Mouse (Mus musculus): ENCODE measurements at regions not wholly inside any gene's neighbourhood (a gene's known extent, or its start where the extent isn't known, plus 50 kb on each side); places are given as distances from the start of the nearest gene placed in this dataset.

GRCm38 (mm10) chr3:68758609-68759008 is 68.2 kb downstream of the Il12a start:
- no peak for DNase-seq (ENCODE audit: low read depth)

DNA sequence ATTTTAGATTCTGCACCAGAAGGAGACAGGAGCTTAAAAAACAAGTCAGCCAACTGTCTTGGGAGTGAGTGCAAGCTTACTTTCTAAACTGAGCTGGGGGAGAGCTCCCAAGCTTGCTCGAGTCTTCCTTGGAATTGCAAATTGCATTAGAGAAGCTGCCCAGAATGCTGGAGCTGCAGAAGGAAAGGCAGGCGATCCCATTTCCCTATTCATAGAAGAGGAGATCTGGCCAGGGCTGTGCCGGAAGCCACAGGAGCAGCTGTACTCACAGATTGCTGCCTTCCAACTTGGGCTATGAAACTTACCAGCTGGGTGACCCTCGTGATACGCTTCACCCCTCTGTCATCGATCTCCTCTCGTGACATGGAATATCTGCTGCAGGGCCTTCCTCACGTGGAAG is 68.9 kb downstream of the Il12a start:
- no peak for DNase-seq (ENCODE audit: low read depth)

DNA sequence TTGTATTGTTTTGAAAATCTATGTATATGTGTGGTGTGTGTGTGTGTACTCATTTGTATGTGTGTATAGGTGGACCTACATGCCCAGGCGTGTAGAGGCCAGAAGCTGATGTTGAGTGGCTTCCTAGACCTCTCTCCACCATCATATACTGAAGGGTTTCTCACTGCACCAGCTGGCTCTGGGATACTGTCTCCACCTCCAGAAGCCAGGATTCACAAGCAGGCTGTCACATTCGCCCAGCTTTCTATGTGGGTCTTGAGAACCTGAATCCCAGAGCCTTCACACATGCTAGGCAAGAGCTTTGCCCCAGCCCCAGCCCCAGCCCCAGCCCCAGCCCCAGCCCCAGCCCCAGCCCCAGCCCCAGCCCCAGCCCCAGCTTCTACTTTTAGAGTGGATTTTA is 70.4 kb downstream of the Il12a start:
- DNase-seq (ENCODE audit: low read depth) = no peak

- no peak for DNase-seq (ENCODE audit: low read depth)
Observed at GRCm38 (mm10) chr3:68761242-68761625, 70.8 kb downstream of the Il12a start.

- DNase-seq (ENCODE audit: low read depth) = no peak
Observed at GRCm38 (mm10) chr3:68761626-68762331, 71.3 kb downstream of the Il12a start.

GRCm38 (mm10) chr3:68762988-68763387 is 72.5 kb downstream of the Il12a start:
- no peak for DNase-seq (ENCODE audit: low read depth)

DNA sequence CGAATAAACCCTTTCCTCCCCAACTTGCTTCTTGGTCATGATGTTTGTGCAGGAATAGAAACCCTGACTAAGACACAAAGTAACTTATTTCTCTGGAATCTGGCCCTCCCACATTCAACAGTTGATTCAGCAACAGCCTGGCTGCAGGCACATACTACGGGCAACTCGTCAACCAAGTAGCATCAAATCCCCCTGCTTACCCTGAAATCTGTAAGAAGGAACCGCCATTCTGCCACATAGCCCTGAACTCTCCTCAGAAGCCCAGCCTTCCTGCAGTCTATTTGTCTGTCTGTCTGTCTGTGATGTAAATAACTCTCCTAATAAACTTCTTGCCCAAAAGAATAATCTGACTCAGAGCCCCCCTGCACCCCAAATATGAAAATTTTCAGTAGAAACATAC is 73.9 kb downstream of the Il12a start:
- DNase-seq (ENCODE audit: low read depth) = no peak

DNA sequence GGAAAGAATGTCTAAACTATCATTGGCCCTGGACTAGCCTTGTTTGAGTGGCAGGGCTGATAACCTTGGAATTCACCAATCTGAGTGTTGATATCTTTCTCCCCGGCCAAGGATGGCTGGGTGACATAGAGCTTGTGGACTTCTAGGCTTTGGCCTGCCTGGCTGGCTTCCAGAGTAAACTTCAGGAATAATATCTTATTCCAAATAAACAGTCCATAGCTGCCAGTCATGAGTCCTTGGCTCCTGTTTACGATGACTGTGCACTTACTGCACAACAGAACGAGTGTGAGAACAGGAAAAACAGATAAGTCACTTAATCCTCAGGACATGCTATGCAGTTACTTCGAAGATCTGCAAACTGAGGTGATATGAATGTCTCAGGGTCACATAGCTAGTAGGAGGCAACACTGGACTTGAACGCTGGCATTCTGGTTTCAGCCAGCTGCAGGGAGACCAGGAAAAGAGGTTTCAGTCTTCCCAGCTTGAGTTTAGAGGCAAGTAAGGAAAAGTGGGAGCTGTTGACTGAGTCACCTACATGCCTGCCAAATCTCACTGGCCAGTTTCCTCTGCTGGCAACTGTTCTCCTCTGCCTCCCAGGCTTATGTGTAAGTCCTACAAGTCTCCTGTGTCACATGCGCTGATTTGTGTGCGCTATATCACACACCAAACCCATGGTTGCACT is 74.6 kb downstream of the Il12a start:
- DNase-seq (ENCODE audit: low read depth) = no peak

DNA sequence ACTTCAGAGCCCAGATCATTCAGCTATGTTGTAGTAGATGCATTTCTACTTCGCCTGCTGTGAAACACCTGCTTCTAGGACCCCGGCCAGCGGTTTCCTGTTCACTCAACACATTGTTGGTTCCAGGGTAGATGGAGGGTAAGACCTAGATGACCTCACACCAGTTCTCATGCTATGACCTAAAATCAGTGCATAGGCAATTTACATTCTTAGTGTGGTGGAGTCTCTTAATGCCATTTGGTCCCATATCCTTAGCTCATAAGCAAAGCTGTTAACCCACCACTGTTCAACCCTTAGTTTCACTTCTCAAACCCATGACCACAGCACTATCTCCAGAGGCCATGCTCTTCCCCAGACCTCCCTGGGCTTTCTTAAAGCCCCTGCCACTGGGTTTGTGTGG is 81.1 kb downstream of the Il12a start:
- DNase-seq (ENCODE audit: low read depth) = no peak

GRCm38 (mm10) chr3:68777801-68778200 is 87.4 kb downstream of the Il12a start:
- DNase-seq (ENCODE audit: low read depth) = no peak

DNA sequence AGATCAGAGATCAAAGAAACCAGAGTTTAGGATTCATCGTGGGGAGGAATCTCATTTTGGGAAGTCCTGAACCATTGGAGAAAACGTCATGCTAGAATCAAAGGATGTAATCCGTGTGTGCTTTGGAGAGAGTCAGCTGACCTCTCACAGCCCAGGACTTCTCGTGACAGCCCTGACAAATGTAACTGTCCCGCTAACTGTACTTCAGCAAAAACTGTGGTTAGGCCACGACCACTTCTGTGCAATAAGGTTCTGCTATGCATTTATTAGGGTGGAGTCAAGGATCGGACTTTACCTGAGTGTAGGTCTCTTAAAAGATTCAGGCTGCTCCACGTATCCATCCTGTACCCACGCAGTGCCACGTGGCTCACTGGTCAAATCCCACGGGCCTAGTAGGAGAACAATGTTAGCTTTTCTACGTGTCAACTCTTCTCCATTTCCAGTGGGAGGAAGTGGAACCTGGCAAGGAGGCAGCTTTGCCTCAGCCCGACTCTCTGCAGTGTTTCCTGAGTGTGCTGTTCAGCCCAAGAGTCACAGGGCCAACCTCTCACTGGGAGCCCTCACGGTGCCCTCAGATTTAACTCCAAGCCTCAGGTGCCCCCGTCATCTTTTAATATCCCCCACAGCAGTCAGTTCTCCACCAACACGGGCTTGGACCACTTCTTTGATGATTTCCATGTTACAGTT is 88.1 kb downstream of the Il12a start:
- no peak for DNase-seq (ENCODE audit: low read depth)

- no peak for DNase-seq (ENCODE audit: low read depth)
Observed at GRCm38 (mm10) chr3:68780843-68781242, 88.5 kb upstream of the 1110032F04Rik start.

DNA sequence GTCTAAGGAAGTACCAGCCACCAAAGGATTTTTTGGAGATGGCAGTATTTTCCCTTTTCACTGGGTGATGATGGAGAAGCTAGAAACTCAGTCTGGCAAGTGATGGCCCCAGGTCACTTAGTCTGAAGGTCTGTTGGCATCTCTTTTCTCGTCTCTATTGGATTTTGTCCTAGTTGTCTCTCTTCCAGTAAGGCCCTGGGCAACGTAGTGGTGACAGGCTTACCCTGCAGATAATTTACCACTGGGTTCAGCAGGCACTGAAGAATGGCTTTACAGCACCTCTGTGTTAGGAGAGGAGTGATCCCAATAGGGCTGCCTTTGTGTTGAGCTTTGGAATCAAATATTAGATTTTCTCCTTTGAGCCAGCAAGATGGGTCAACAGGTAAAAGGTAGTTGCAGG is 87.9 kb upstream of the 1110032F04Rik start:
- no peak for DNase-seq (ENCODE audit: low read depth)

DNA sequence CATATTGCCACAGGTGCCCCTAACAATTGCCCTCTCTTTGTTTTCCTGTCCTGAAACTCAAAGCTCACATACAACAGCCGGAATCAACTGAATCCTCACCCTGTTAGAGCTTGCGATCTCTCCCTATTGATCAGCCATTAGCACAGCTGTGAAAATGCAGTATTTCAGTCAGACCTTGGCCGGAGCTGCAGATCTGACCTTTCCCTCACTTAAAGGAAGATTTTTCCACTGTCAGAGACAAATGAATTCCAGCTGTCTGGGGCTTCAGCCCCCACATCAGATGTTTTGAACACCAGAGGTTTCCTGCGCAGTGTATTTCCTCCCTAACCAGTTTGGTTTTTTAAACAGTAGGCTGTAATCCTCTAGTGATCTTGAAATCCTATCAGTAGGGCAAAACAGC is 87.0 kb upstream of the 1110032F04Rik start:
- DNase-seq (ENCODE audit: low read depth) = no peak

- no peak for DNase-seq (ENCODE audit: low read depth)
Observed at GRCm38 (mm10) chr3:68783666-68784416, 85.5 kb upstream of the 1110032F04Rik start.

GRCm38 (mm10) chr3:68786771-68787170 is 82.6 kb upstream of the 1110032F04Rik start:
- DNase-seq (ENCODE audit: low read depth) = no peak

DNA sequence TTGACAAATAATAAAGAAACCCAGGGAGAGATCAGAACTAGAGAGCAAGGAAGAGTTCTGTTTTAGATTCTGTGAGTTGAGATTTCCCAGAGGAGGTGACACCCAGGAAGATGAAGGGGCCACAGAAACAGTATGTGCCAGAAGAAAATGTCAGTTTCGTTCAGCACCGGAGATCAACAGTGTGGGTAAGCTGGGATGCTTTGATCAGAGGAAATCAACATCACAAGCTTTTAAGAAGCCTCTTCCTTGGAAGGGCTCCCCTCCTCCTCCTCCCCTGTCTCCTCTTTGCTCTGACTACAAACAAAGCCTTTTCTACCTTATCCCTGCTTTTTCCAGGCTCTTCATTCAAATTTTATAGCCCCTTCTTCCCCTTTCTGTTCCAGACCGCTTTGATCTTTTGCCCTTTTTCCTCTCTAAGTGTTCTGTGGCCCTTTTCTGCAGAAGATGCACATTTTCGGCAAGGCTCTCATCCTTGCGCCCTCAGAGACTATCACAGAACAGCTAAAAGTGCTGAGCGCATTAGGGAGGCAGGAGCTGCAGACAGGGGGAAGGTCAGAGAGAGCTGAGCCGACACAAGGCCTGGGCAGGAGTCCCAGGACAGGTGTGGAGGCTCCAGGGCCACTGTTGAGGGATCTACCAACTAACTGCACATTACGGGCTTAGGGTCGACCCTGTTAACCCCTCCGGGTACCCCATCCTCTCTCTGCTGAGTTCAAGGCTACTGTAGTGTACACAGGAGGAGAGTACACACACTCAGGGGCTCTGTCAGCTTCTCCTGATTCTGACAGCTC is 81.8 kb upstream of the 1110032F04Rik start:
- DNase-seq (ENCODE audit: low read depth) = no peak

GRCm38 (mm10) chr3:68789491-68789890 is 79.9 kb upstream of the 1110032F04Rik start:
- DNase-seq (ENCODE audit: low read depth) = peak; percentile 45

DNA sequence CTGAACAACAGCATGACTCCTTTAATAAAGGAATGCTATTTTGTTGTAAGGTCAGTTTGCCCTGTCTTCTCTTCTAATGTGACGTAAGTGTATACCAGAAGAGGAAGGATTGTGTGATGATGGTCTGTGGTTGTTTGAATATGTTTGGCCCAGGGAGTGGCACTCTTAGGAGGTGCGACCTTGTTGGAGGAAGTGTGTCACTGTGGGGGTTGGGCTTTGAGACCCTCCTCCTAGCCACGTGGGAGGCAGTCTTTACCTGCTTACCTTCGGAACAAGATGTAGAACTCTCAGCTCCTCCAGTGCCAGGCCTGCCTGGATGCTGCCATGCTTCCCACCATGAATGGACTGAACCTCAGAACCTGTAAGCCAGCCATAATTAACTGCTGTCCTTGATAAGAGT is 78.9 kb upstream of the 1110032F04Rik start:
- DNase-seq (ENCODE audit: low read depth) = no peak

DNA sequence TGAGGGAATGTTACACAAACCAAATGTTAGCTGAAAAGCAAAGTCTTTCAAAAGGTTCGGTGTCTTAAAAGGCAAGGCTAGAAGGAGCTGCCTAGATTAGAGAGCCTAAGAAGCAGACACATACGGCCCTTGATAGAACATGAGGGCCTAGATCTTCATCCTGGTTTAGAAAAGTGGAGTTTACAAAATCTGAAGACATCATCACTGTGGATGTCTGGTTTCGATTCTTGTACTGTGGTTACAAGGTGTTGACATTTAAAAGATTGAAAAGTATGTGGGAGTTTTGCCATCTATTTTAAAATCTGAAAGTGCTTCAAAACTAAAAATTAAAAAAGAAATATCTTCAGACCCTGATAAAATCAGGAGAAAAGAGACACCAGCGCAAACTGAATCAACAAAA is 76.5 kb upstream of the 1110032F04Rik start:
- DNase-seq (ENCODE audit: low read depth) = no peak

DNA sequence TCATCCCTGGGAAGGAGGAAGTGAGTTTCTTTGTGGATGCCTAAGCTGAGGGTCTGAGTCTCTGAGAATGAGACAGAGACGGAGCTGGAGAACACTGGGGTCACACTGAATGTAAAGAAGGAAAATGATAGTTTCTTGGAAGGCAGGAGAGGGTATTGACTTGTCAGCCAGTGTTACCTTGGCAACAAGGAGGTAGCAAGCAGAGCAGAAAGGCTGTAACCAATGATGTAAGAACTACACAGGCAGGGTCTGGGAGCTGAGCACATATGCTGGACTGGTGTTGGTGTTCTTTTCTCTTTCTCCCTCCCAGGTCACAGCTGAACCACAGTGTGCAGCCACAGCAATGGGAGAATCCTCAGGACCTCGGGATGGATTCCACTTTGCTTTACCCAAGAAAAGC is 75.5 kb upstream of the 1110032F04Rik start:
- DNase-seq (ENCODE audit: low read depth) = no peak

Data from c-Kit-positive CD71-negative TER-119-negative erythroid progenitor cells, embryonic 14.5 days (primary cell).